Mouse (Mus musculus) neural tube, embryonic 13.5 days (tissue): ENCODE results near the gene Chil3. TPM values are rescaled to one million over a fixed set of nuclear protein-coding genes. Genes with fewer than 3 reads are reported as not detected.

Source experiments
- ATAC-seq: fragments of 200-750 bp; cut with Nextera tagmentation; 2 replicates; pipeline ENCODE4 v1.8.0; 2017; ENCODE audit warnings: low read depth, mild to moderate bottlenecking, moderate TSS enrichment, moderate library complexity
- H3K27ac ChIP-seq: fragments of 300-500 bp; sonication (generic); replicated peaks from 2 replicates; pipeline ENCODE4 v1.5.1; 2015; ENCODE audit warnings: moderate library complexity, mild to moderate bottlenecking, inconsistent platforms
- H3K27me3 ChIP-seq: fragments of 300-500 bp; sonication (generic); 2 replicates; pipeline ENCODE4 v1.6.1; 2015; ENCODE audit warnings: mild to moderate bottlenecking, inconsistent platforms
- H3K36me3 ChIP-seq: fragments of 300-500 bp; sonication (generic); 2 replicates; pipeline ENCODE4 v1.6.1; 2015; ENCODE audit warnings: mild to moderate bottlenecking, inconsistent platforms
- H3K4me1 ChIP-seq: fragments of 300-500 bp; sonication (generic); replicated peaks from 2 replicates; pipeline ENCODE4 v1.6.1; 2015; ENCODE audit warnings: inconsistent platforms
- H3K4me2 ChIP-seq: fragments of 300-500 bp; sonication (generic); 2 replicates; pipeline ENCODE4 v1.6.1; 2015; ENCODE audit warnings: inconsistent platforms, mild to moderate bottlenecking, moderate library complexity
- H3K4me3 ChIP-seq: fragments of 300-500 bp; sonication (generic); 2 replicates; pipeline ENCODE4 v1.5.1; 2015; ENCODE audit warnings: mild to moderate bottlenecking, inconsistent platforms
- H3K9ac ChIP-seq: fragments of 300-500 bp; sonication (generic); 2 replicates; pipeline ENCODE4 v1.6.1; 2015; ENCODE audit warnings: moderate library complexity, mild to moderate bottlenecking, inconsistent platforms
- H3K9me3 ChIP-seq: fragments of 300-500 bp; sonication (generic); 2 replicates; pipeline ENCODE4 v1.6.1; 2016; ENCODE audit warnings: inconsistent platforms
- WGBS: fragments of 180-500 bp; shearing (Covaris S2); methylation state at CpG from one replicate; pipeline ENCODE4 v1.1.7; 2015; 5-methylcytosine and 5-hydroxymethylcytosine counted together
- polyA plus RNA-seq: library from polyadenylated mRNA; unstranded; fragments of >200 nt; fragmentation: Nextera tagmentation; extraction: Ambion mirVana; gene quantifications from 2 replicates; pipeline ENCODE4 v1.2.1, GENCODE M21; 2015

Chil3 gene
- polyA plus RNA-seq, 1 experiment from 2014 or later, result not detected

GRCm38 (mm10) chr3:106131690-106132089 lies 35.7 kb downstream of the Chil3 start:
- no peak for ATAC-seq
- Histone ChIP-seq H3K4me3 (no peak overlapping the region), H3K36me3 (no peaks in the 10 kb centered on the region), H3K27ac (no peak overlapping the region), H3K9me3 (peaks cover 13% of the 10 kb centered on the region), H3K27me3 (no peaks in the 10 kb centered on the region), H3K9ac (no peak overlapping the region), H3K4me2 (no peak overlapping the region), H3K4me1 (no peaks in the 10 kb centered on the region)
- 84% methylated on average over 5 of the region's 5 CpGs for WGBS

GRCm38 (mm10) chr3:106128807-106129493 lies 38.4 kb downstream of the Chil3 start:
- H3K4me1 ChIP-seq, result no peaks in the 10 kb centered on the region
- ATAC-seq, result 0 out of 2 replicates have a peak, but pooled peaks have one; percentile 32
- 73% methylated on average over 4 of the region's 4 CpGs for WGBS
- H3K27ac ChIP-seq, result no peak overlapping the region
- H3K27me3 ChIP-seq, result no peaks in the 10 kb centered on the region
- H3K9me3 ChIP-seq, result peaks cover 18% of the 10 kb centered on the region
- H3K36me3 ChIP-seq, result no peaks in the 10 kb centered on the region
- H3K9ac ChIP-seq, result no peak overlapping the region
- H3K4me3 ChIP-seq, result no peak overlapping the region
- H3K4me2 ChIP-seq, result no peak overlapping the region

- no peak for ATAC-seq
Measured at GRCm38 (mm10) chr3:106126999-106127398, 40.4 kb downstream of the Chil3 start.

GRCm38 (mm10) chr3:106112929-106113328 lies 54.4 kb downstream of the Chil3 start, which contains the start of gene Chia1:
Gene Chia1 (plus strand): TSS chr3:106113229.
- 87% methylated on average over 3 of the region's 3 CpGs for WGBS

More at GRCm38 (mm10) chr3:106126999-106127398, 40.4 kb downstream of the Chil3 start:
- peaks cover 24% of the 10 kb centered on the region for H3K9me3 ChIP-seq
- no peak overlapping the region for H3K4me3 ChIP-seq
- H3K36me3 ChIP-seq, result no peaks in the 10 kb centered on the region
- H3K9ac ChIP-seq, result no peak overlapping the region
- no peaks in the 10 kb centered on the region for H3K27me3 ChIP-seq
- no peaks in the 10 kb centered on the region for H3K4me1 ChIP-seq
- no peak overlapping the region for H3K4me2 ChIP-seq
- no peak overlapping the region for H3K27ac ChIP-seq

More at GRCm38 (mm10) chr3:106112929-106113328, 54.4 kb downstream of the Chil3 start, which contains the start of gene Chia1:
- Histone ChIP-seq H3K27ac (no peak within 1 kb of the TSS), H3K4me2 (no peak within 1 kb of the TSS), H3K9ac (no peak within 1 kb of the TSS), H3K36me3 (no peaks in the 10 kb centered on the region), H3K27me3 (no peaks in the 10 kb centered on the region), H3K4me3 (no peak within 1 kb of the TSS), H3K4me1 (no peaks in the 10 kb centered on the region), H3K9me3 (no peaks in the 10 kb centered on the region)
- no peak for ATAC-seq

Other genes with a start within 250 kb of the Chil3 start
- gene I830077J02Rik, start 234.9 kb downstream of the Chil3 start, polyA plus RNA-seq, result 0.21 and 0.33 TPM in 2 replicates
- gene Wdr77, start 208.2 kb downstream of the Chil3 start, polyA plus RNA-seq, result 89.3 and 94.1 TPM in 2 replicates
- gene Atp5f1, start 207.5 kb downstream of the Chil3 start, polyA plus RNA-seq, result 612 and 654 TPM in 2 replicates
- gene Ovgp1, start 193.9 kb downstream of the Chil3 start, polyA plus RNA-seq, result 3.1 and 4.1 TPM in 2 replicates
- gene Pifo, start 152.9 kb downstream of the Chil3 start, polyA plus RNA-seq, result 0.52 and 1.5 TPM in 2 replicates
- not detected in 2 replicates for gene Chil5, start 134.8 kb downstream of the Chil3 start, polyA plus RNA-seq
- 0.29 and 0.82 TPM in 2 replicates for gene Chia1, start 54.3 kb downstream of the Chil3 start, polyA plus RNA-seq
- not detected in 2 replicates for gene Chil4, start 51.9 kb upstream of the Chil3 start, polyA plus RNA-seq
- not detected in 2 replicates for gene Chil6, start 238.6 kb upstream of the Chil3 start, polyA plus RNA-seq